Mouse (Mus musculus) embryo, embryonic 11.5 days (tissue): ENCODE measurements around the gene Akt2.
A peak's percentile ranks its signal among the peaks of the same experiment; 100 is the strongest.

Experiments
- DNase-seq: peaks from one replicate; pipeline ENCODE4 v3.0.0-alpha.2; 2012; ENCODE audit warnings: low read depth, low spot score

Akt2 gene

DNA sequence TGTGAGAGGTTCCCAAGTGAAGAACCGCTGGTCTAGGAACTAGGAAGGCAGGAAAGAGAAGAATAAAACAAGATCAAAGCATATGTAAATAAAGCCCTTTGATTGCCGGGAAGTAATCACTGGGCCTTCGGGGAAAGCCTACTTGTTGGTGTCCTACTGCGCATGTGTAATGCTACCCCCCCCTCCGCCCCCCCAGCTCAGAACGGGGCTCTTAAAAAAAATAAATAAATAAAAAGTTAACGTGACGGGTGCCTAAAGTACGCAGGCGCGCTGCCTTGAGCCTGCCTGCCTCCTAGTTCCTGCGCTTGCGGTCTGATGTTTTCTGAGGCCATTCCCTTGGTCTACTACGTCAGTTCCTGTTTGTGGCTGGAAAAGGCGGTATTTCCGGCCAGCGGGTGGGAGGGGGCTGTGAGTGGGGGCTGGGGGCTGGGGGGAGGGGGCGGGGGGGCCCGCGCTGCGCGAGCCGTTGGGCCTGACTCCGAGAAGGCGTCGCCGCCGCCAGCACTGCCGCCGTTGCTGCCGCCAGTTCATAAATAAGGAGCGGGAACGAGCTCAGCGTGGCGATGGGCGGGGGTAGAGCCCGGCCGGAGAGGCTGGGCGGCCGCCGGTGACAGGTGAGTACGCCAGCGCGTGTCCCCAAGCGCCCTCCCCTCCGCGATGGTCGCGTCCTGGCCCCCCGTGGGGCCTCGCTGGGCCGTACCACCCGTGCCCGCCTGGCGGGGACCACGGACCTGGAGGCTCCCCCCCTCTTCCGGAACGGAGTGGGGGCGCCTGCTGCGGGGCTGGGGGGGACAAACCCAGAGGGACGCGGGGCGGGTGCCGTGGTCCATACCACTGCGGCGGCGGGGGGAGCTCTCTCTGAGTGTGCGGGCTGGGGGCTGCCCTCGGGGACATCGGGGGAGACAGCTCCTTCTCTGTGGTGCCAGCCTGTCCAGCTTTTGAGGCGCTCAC is at the start of gene Akt2:
TSS of gene Akt2 (plus strand) at position 287 of the 951 bp plus-strand sequence.
- DNase-seq, result peak; percentile 93

DNA sequence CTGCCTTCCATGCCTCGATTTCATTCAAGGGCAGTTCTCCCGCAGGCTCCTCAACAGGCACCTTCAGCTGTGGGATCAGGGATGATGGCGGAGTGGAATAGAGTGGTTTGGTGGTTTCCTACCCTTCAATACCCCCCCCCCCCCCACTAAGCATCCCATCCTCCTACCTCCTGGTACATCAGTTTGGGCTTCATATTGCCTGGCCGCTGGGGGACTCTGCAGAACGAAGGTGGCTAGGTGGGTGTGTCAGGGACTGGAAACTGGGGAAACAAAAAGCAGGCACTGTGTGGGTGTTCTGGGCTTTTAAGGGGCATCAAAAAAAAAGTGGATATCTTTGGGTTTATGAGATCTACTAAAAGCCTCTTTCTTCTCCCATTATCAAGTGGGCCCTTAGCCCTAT is 49.4 kb upstream of the Akt2 start:
- DNase-seq, result no peak

DNA sequence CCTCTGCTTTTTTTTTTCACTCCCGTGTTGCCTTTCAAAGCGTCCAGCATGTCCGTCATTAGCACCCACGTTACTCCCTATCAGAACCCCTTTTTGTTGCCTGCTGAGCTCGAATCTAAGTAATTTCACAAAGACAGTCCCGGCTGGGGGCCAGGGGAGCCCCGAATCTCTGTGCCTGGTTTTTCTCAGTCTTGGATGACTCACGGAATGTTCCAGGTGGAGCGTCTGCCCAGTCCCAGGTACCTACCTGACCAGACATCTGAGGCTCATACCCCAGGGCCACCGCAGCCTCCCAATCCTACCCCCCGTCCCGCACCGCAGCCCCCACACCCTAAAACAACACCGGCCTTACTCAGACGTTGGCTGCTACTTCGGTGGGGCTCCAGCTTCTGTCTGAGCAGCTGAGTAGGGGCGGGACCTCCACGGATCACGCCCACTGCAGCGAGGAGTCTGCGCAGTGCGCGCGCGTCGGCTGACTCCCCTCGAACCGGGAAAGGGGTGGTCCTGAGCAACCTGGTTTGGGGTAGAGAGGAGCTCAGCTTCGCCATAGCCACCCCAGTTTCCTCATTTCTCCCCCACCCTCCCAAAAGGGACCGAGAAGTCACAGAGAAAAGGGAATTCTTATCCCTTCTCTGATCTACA is 48.8 kb upstream of the Akt2 start:
- peak; percentile 67 for DNase-seq

- no peak for DNase-seq
These were observed 48.3 kb upstream of the Akt2 start for GRCm38 (mm10) chr7:27543065-27543464.

DNA sequence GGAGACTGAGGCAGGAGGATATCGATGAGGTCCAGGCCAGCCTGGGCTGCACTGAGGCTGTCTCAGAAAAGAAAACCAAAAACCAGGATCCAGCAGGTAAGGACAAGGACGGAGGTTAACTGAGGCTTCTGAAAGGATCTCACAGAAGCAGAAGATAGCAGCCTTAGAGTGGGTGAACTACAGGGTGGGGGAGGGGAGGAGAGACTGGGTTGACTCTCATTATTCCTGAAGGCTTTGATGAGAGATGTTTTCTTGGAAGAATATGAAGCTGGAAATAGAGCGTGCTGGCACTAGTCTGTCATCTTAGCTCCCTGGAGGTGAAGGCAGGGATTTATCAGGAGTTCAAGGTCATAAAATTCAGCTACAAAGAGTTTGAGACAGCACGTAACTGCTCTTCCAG is 47.5 kb upstream of the Akt2 start:
- no peak for DNase-seq

GRCm38 (mm10) chr7:27544675-27545370 is 46.5 kb upstream of the Akt2 start:
- DNase-seq, result no peak

DNA sequence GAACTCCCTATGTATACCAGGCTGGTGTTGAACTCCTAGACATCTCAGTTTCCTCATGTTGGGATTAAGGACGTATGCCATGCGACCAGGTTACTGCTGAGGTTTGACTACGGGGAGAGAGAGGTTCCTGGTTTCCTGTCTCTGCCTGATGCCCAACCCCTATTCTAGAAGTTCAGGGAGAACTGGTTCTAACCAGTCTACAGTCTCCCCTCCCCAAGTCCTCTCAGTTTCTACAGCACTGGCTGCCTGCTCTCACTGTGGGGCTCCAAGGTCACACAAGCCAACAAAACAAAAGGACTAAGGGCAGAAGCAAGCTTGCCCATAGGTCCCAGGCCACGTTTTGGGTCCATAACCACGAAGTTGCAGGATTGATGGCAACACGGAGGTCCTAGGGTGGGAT is 41.8 kb upstream of the Akt2 start:
- no peak for DNase-seq

GRCm38 (mm10) chr7:27552070-27552469 is 39.3 kb upstream of the Akt2 start:
- DNase-seq, result no peak

DNA sequence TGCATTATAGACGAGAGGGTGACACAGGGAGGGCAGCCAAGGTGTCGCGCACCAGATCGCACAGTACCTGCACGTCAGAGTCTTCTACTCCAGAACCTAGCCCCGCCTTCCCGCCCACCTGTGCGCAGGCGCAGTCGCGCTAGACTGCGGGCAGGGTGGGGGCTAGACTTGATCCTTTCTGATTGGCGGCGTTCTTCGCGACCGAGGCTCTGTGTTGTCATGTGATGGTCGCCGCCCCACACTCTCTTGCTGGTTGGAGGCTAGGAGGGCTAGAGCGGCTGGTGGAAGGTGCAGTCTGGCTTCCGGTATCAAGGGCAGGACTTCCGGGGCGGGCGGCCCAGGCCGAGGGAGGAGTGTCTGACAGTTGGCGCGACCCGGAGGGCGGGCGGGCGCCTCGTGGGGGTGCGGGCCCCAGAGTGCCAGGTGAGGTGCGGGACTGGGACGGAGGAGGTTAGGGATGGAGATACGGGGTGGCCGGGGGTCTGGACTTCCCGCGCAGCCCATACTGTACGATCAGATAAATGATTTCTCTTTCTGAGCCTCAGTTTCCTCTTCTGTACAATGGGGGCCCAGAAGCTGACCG is 38.3 kb upstream of the Akt2 start, which contains the start of the genes Pld3 and 2310022A10Rik:
TSS of gene Pld3 (minus strand) at position 288 of the 583 bp plus-strand sequence.
TSS of gene 2310022A10Rik (plus strand) at position 303 of the 583 bp plus-strand sequence.
- DNase-seq, result peak; percentile 89

GRCm38 (mm10) chr7:27560291-27560887 is 31.0 kb upstream of the Akt2 start:
- DNase-seq, result no peak

DNA sequence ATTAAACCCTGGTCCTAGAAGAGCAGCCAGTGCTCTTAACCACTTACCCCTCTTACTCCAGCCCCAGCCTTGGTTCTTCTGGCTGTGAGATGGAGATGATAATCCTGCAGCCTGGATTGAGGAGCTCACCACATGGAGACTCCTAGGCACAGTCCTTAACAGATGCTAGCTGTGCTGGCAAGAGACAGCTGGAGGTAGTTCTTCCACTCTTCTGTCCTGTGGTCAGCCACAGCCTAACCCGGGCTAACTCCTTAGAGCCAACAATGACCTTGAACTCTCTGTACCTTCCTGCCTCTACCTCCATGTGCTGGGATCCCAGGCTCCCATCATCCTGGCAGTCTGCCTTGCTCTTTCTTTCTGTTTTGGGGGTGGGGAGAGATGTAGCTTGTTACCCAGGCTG is 30.4 kb upstream of the Akt2 start:
- no peak for DNase-seq

DNA sequence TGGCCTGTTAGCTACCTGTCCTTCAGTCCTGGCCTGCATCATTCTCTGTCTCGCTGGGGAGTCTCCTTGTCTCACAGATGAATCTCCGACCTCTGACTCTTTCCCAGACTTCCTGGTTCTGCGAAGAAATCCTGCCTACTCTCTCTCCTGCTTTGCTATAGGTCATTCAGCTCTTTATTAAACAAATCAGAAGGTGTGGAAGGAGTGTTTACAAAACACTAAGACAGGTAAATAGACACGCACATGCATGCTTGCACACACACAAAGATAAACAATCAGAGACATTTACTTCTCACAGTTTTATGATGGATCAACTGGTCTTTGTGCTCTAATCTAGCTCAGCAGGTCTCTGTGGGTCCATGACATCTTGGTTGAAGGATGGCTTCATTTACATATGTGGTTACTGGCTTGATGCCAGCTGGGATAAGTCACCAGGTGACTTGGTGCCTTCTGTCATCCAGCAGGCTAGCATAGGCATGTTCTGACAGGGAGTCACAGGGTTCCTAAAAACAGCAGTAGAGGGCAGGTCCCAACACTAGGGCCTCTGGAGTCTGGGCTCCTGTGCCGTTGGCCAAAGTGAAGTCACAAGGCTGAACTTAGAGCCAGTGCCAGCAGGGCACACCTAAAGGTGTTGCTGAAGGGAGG is 21.6 kb upstream of the Akt2 start:
- no peak for DNase-seq

GRCm38 (mm10) chr7:27572133-27572532 is 19.2 kb upstream of the Akt2 start:
- DNase-seq, result no peak

DNA sequence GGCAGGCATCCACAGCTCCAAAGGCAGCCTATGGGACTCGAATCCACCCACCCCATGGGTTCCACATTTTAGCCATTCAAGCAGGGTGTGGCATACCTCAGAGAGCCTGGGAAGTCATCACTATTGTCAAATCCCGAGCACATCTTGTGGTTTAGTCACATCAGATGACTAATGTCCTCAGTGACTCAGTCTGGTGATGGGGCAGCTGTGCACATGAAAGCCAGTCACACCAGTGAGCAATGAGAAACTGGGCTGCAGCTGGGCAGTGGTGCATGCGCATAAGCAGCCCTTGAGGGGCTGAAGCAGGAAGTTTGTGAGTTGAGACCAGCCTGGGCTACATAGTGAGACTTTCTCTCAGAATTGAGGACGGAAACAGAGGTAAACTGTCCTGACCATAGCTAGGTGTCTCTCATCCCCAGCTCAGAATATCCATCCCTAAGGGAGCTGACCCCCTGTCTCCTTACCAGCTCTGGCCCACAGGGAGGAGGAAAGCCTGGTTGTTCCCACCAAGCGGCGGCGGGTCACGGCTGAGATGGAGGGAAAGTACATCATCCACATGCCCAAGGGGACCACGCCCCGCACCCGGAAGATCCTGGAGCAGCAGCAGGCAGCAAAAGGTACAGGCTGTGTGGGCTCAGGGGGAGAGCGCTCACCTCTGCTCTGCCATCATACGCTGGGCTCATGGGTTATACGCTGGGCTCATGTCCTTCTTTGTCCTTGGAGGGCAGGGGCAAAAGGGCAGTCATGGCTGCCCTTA is 17.1 kb upstream of the Akt2 start:
- no peak for DNase-seq

DNA sequence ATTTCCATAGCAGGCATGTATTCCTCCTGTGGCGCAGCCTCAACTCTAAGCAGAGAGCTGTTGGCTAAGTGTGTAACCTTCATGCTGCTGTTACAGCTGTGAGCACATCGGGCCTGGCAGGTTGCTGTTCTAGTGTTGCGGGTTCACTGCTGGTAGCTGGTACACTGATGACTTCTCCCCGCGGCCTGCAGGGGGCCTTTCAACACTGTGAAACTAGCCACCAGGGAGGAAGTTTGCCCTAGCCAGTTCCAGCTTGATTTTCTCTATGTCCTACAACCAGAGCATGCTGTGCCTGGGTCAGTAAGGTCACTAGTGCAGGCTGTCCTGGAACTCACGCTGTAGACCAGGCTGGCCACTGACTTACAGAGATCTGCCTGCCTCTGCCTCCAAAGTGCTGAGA is 14.4 kb upstream of the Akt2 start:
- DNase-seq, result no peak

GRCm38 (mm10) chr7:27577589-27577988 is 13.8 kb upstream of the Akt2 start:
- DNase-seq, result no peak

- DNase-seq, result no peak
These were observed 12.9 kb upstream of the Akt2 start for GRCm38 (mm10) chr7:27578465-27578864.

GRCm38 (mm10) chr7:27580380-27581174 is 10.8 kb upstream of the Akt2 start:
- DNase-seq, result no peak

DNA sequence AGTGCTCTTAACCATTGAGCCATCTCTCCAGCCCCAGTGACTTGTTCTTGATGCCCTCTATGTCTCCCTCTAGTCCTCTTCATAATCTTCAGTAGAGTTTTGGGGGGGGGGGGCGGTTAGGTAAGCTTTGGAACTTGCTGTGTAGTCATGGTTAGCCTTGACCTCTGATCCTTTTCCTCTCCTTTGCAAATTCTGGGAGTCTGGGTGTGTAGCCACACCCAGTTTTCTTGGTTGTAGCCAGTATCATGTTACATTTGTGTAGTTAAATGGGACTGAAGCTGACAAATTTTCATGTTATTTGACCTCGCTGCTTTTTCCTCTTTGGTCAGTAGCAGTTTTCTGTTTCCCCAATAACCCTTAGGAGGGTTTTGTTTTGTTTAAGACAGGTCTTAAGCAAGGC is 4.5 kb upstream of the Akt2 start:
- DNase-seq, result no peak
